Mouse (Mus musculus) lung, postnatal 0 days (tissue): ENCODE measurements at regions not wholly inside any gene's neighbourhood (a gene's known extent, or its start where the extent isn't known, plus 50 kb on each side); places are given as distances from the start of the nearest gene placed in this dataset.
"Not testable (repeated sequence)": the region's sequence is repeated elsewhere in the genome, so short reads cannot be mapped to it uniquely, and the experiment has no call there.

Experiments
- ATAC-seq: fragments of 200-750 bp; cut with Nextera tagmentation; 2 replicates; pipeline ENCODE4 v1.8.0; 2017; ENCODE audit warnings: moderate library complexity
- DNase-seq: peaks from one replicate; pipeline ENCODE4 v3.0.0-alpha.2; 2016; ENCODE audit warnings: low spot score
- H3K27ac ChIP-seq: fragments of 300-500 bp; sonication (generic); 2 replicates; pipeline ENCODE4 v1.5.1; 2014; ENCODE audit warnings: antibody characterized with exemption, mild to moderate bottlenecking, low read length, mixed read lengths
- H3K27me3 ChIP-seq: fragments of 300-500 bp; sonication (generic); replicated peaks from 2 replicates; pipeline ENCODE4 v1.6.1; 2014; ENCODE audit warnings: low read length, mixed read lengths; ENCODE audit not compliant: insufficient read depth
- H3K36me3 ChIP-seq: fragments of 300-500 bp; sonication (generic); 2 replicates; pipeline ENCODE4 v1.6.1; 2014; ENCODE audit warnings: low read length, mixed read lengths; ENCODE audit not compliant: insufficient read depth
- H3K4me1 ChIP-seq: fragments of 300-500 bp; sonication (generic); 2 replicates; pipeline ENCODE4 v1.6.1; 2014; ENCODE audit warnings: antibody characterized with exemption, low read depth, low read length, mixed read lengths; ENCODE audit not compliant: insufficient read depth
- H3K4me2 ChIP-seq: fragments of 300-500 bp; sonication (generic); replicated peaks from 2 replicates; pipeline ENCODE4 v1.6.1; 2014; ENCODE audit warnings: low read depth, mild to moderate bottlenecking, low read length, moderate library complexity, mixed read lengths
- H3K4me3 ChIP-seq: fragments of 300-500 bp; sonication (generic); 2 replicates; pipeline ENCODE4 v1.5.1; 2014; ENCODE audit warnings: low read depth, low read length
- H3K9ac ChIP-seq: fragments of 300-500 bp; sonication (generic); replicated peaks from 2 replicates; pipeline ENCODE4 v1.6.1; 2014; ENCODE audit warnings: low read depth, mild to moderate bottlenecking
- H3K9me3 ChIP-seq: fragments of 300-500 bp; sonication (generic); 2 replicates; pipeline ENCODE4 v1.6.1; 2016; ENCODE audit warnings: low read length, mixed read lengths
- CTCF ChIP-seq: IDR thresholded peaks from 2 replicates; pipeline ENCODE4 v1.5.1; 2016; ENCODE audit warnings: antibody characterized with exemption, mild to moderate bottlenecking
- EP300 ChIP-seq: IDR thresholded peaks from 2 replicates; pipeline ENCODE4 v1.6.1; 2016; ENCODE audit warnings: antibody characterized with exemption, mild to moderate bottlenecking, control low read depth
- WGBS: fragments of 180-500 bp; shearing (Covaris S2); extraction: QIAGEN DNeasy Blood & Tissue Kit; methylation state at CpG from one replicate; pipeline ENCODE4 v1.1.7; 2014; 5-methylcytosine and 5-hydroxymethylcytosine counted together

DNA sequence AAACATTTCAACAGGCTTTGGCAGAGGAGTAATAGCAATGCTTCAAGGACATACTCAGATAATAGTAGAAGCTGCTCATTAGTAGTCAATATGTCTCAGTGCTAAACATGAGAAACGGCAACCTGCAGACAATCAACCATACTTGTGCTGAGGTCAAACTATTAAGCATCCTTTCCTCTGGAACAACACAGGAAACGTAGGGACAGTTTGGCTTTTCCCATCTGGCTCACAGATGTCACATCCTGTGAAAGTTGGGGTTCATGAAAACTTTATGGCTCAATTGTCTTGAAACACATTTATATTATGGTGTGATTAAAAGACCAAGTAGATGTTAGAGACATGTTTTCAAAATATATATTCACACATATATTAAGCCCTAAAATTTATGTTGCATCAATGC is 120.4 kb downstream of the Pcdh18 start:
- TF ChIP-seq CTCF: no peak
- TF ChIP-seq EP300: no peak
- no peak overlapping the region for H3K9ac ChIP-seq
- H3K9me3 ChIP-seq: no peaks in the 10 kb centered on the region
- ATAC-seq (no peak), DNase-seq (no peak)
- WGBS: 35% methylated on average over 2 of the region's 2 CpGs
- no peaks in the 10 kb centered on the region for H3K4me1 ChIP-seq
- H3K4me3 ChIP-seq: no peak overlapping the region
- H3K36me3 ChIP-seq: no peaks in the 10 kb centered on the region
- H3K27ac ChIP-seq: no peak overlapping the region
- no peak overlapping the region for H3K4me2 ChIP-seq
- H3K27me3 ChIP-seq: no peaks in the 10 kb centered on the region

DNA sequence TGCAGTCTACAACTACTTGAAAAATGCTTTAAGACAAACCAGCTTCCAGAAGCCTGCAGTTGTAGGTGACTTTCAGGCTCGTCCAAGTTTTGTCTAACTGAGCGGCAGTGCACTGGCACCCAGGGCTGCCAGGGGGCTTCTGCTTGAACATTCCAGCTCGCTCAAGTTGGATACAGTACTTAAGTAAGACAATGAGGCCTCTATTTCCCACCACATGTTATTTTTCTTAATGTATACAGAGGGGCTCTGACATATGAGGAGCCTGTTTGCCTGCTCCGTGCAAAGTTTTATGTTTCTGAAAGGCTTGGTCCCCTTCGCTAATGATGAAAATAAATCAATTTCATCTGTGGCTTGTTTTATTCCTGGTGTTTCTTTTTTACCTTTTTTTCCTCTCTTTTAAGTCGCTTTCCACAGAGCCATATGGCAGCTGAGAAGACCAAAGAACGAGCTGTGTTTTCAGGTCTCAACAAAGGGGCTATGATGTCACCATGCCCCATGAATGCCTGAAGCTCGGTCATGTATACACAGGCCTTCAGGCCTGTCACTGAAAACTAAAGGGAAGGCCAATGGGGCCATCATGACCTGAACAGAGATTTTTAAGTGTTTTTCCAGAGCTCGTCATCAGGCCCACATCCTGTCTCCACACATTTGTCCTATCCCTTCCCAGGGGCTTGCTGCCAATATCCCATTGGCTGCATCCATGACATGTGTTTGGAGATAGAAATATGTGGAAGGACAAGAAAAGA is 164.2 kb downstream of the Pcdh18 start:
- DNase-seq (no peak), ATAC-seq (no peak)
- Histone ChIP-seq H3K9ac (no peak overlapping the region), H3K4me3 (no peak overlapping the region), H3K4me2 (no peak overlapping the region), H3K27me3 (no peaks in the 10 kb centered on the region), H3K36me3 (no peaks in the 10 kb centered on the region), H3K9me3 (no peaks in the 10 kb centered on the region), H3K27ac (no peak overlapping the region), H3K4me1 (no peaks in the 10 kb centered on the region)
- TF ChIP-seq CTCF (no peak), EP300 (no peak)
- WGBS: 40% methylated on average over 9 of the region's 9 CpGs

GRCm38 (mm10) chr3:49590234-49590633 is 166.9 kb downstream of the Pcdh18 start:
- Histone ChIP-seq H3K4me3 (no peak overlapping the region), H3K36me3 (no peaks in the 10 kb centered on the region), H3K4me2 (no peak overlapping the region), H3K4me1 (no peaks in the 10 kb centered on the region), H3K27ac (no peak overlapping the region), H3K27me3 (no peaks in the 10 kb centered on the region), H3K9me3 (no peaks in the 10 kb centered on the region), H3K9ac (no peak overlapping the region)
- ATAC-seq: no peak
- TF ChIP-seq EP300 (no peak), CTCF (no peak)
- WGBS: 82% methylated on average over 2 of the region's 2 CpGs
- DNase-seq: no peak

GRCm38 (mm10) chr3:49586531-49587168 is 170.5 kb downstream of the Pcdh18 start:
- no peak overlapping the region for H3K4me2 ChIP-seq
- no peaks in the 10 kb centered on the region for H3K27me3 ChIP-seq
- no peaks in the 10 kb centered on the region for H3K9me3 ChIP-seq
- DNase-seq: no peak
- ATAC-seq: no peak
- H3K9ac ChIP-seq: no peak overlapping the region
- TF ChIP-seq CTCF: no peak
- TF ChIP-seq EP300: no peak
- H3K4me3 ChIP-seq: no peak overlapping the region
- H3K4me1 ChIP-seq: no peaks in the 10 kb centered on the region
- no peaks in the 10 kb centered on the region for H3K36me3 ChIP-seq
- 83% methylated on average over 6 of the region's 6 CpGs for WGBS
- H3K27ac ChIP-seq: no peak overlapping the region

GRCm38 (mm10) chr3:49585962-49586361 is 171.2 kb downstream of the Pcdh18 start:
- not testable (repeated sequence) for H3K36me3 ChIP-seq, DNase-seq, H3K4me1 ChIP-seq, H3K4me3 ChIP-seq, H3K27ac ChIP-seq, H3K27me3 ChIP-seq, ATAC-seq, H3K9me3 ChIP-seq, H3K9ac ChIP-seq, H3K4me2 ChIP-seq

GRCm38 (mm10) chr3:49566769-49567729 is 190.1 kb downstream of the Pcdh18 start:
- Histone ChIP-seq H3K27ac (no peak overlapping the region), H3K9me3 (no peaks in the 10 kb centered on the region), H3K4me2 (no peak overlapping the region), H3K9ac (no peak overlapping the region), H3K4me1 (no peaks in the 10 kb centered on the region), H3K36me3 (no peaks in the 10 kb centered on the region), H3K4me3 (no peak overlapping the region), H3K27me3 (no peaks in the 10 kb centered on the region)
- ATAC-seq (no peak), DNase-seq (no peak)
- TF ChIP-seq EP300 (no peak), CTCF (no peak)
- 86% methylated on average over 8 of the region's 8 CpGs for WGBS
